Mouse (Mus musculus): ENCODE results near the gene Abcd2.

The Abcd2 gene

GRCm38 (mm10) chr15:91191412-91192222 lies at the start of gene Abcd2:
TSS of gene Abcd2 (minus strand) at chr15:91191799.
- in situ Hi-C loops (cut with MboI, MseI), result no loop called here

- in situ Hi-C loops (cut with MboI, MseI), result no loop called here
These were observed 49.2 kb upstream of the Abcd2 start for GRCm38 (mm10) chr15:91240683-91241335.

DNA sequence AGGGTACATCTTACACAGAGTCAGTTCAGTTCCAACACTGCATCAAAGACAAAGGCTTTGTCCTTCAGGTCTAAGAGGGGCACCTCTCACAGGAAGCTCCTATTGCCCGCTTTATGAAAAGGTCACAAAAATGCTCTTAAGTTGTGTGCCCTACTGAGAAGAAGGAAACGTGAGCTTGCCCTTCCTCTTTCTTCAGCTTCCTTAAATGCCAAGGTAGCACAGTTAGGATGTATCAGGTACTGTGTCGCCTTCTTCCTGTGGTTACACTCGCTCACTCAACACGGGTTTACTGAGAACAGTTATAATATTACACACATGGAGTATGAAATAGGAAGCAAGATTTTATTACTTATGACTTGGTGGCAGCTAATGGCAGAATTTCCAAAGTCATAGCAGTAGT lies 45.7 kb upstream of the Abcd2 start:
- in situ Hi-C loops (cut with MboI, MseI), result no loop called here

DNA sequence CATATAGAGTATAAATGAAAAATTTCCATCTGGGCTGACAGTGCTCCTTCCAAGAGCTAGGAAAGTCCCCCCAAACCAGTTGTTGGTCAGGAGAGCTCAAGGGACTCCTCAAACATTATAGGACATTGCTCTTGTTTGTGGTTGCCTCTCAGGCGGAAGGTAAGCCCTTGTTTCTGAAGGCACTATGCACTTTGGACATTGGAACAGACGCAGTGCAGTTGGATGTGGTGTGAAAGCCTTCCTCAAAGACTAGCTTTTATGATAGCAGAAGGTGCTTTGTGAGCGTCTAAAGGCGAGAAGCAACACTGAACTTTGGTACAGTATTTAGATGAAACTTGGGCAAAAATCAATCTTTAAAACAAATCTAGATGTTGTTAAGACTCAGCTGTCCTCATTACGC lies 14.9 kb upstream of the Abcd2 start:
- in situ Hi-C loops (cut with MboI, MseI), result no loop called here

- in situ Hi-C loops (cut with MboI, MseI), result no loop called here
These were observed 11.9 kb upstream of the Abcd2 start for GRCm38 (mm10) chr15:91203521-91203920.

DNA sequence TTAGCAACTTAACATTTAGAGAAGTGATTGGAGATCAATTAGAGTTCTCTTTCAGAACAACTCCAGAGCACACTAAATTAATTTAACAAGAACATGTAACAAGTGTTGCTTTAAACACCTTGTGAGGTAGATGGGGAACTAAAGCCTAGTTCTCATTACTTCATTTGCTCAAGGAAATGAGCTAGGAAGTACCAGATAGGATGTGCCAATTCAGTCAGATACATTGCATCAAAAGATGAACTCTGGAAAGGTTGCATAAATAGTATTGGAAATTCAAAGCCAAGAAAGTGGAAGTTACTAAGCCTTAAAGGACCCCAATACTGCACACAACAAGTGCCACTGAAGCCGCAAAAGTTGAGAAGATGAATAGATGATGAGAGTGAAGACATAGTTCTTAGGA lies 10.9 kb upstream of the Abcd2 start:
- in situ Hi-C loops (cut with MboI, MseI), result no loop called here

DNA sequence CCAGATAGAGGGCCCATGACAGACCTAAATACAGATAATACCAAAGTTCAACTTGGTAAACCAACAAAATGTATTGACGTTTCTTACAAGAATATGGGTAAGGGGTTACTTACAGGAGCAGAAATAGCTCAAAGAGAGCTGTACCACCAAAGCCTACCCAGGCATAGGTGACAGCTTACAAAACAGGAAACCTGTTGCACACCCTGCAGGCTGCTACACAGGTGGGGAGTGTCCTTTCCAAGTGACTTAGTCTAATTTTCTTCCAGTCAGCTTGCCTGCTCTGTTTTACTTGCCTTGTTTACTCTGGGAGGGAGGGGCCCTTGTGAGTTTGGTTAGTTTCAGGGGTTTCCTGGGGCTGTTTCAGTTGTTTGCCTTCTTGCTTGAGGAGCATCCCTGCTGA lies 9.2 kb upstream of the Abcd2 start:
- in situ Hi-C loops (cut with MboI, MseI), result no loop called here

DNA sequence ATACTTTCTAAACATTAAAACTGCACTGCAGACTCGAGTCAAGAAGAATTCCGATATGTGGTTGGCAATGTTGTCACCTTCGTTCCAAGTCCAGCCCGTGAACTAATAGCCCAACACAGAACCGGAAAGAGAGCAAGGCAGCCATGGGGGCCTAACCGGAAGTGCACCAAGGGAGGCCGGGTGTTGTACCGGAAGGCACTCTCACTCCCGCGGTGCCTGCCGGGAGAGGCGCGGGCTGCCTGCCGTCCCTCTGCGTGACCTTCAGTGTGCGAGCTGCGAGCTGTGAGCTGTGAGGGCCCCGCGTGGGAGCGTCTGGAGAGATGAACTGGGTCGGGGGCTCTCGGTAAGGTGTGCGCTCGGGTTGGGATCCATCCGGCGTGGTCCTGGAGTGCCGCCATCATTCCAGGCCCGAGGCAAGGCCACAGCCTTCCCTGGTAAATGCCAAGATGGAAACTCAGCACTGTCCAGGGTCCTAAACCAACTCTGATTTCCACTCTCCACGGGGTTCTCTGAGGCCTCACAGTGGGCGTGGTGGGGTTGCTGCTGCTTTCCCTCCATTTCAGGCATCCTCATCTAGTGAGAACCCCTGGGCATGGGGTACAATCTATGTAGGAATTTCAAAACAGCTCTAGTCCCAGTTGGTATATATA lies 7.8 kb upstream of the Abcd2 start, which contains the start of gene CN725425:
Gene CN725425, plus strand, starts transcription at position 239 of the 650 bp plus-strand sequence.
- in situ Hi-C loops (cut with MboI, MseI), result no loop called here

- in situ Hi-C loops (cut with MboI, MseI), result no loop called here
These were observed 612 bp upstream of the Abcd2 start for GRCm38 (mm10) chr15:91192223-91192598.

DNA sequence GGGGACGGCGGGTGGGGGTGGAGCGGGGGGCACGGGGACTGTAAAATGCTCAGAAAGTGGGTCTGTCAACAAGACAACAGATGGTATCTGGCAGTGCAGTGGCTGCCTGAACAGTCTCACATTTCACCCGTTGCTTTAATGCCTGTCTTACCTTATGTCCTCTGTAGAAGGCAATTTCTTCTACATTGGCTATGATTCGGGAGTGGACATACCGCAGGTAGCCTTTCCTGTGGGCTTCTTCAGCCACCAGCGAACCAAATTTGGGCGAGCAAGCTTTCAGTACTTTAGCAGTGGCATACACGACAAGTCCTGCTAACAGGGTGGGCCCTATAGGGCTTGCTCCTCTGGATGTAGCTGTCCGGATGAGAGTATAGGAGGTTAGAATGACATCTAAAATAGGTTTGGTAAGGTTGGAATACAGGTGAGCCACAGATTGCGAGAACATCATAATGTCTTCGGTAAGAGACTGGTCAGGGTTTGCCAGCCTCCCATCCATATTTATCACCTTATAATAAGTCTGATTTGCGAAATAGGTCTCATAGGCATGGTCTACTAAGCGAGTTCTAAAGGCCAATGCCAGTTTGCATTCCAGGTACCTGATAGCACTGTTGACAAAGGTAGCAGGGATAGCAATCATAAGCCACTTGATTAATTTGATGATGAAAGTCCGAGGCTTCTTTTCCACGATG lies 936 bp downstream of the Abcd2 start:
- in situ Hi-C loops (cut with MboI, MseI), result no loop called here

DNA sequence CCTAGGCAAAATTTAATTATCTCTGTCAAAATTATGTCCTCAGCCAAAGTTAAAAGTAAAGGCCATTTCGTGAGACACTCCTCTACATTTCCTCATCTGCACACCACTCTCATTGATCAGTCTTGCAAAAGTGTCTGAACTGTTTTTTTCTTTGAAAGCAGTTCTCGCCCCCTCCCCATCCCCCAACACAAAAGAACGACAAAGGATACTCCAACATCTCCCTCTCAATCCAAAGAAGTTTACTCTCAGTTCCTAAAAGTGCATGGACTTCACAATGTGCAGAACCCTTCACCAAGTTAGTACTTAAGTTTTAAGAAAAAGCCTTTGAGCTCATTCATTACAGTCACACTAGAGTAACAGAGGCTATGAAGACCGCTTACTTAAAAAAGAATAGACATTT lies 1.6 kb downstream of the Abcd2 start:
- in situ Hi-C loops (cut with MboI, MseI), result no loop called here

DNA sequence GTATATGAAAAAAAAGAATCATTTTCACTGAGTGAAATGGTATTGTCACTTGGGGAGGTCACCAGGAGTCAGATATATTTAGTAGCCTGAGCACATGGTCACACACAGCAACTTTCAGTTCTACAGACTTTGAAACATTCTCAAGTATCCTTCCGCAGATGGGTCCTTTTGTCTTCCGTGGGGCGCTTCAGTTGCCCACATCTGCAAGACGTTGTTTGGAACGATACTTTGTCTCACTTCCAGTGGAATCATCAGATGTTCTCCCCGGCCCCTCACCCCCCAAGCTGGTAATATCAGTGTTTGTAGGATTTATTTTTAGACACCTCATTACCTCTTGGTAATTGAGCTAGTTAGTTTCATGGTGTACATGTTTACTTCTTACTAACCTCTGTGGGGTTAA lies 5.2 kb downstream of the Abcd2 start:
- in situ Hi-C loops (cut with MboI, MseI), result no loop called here

DNA sequence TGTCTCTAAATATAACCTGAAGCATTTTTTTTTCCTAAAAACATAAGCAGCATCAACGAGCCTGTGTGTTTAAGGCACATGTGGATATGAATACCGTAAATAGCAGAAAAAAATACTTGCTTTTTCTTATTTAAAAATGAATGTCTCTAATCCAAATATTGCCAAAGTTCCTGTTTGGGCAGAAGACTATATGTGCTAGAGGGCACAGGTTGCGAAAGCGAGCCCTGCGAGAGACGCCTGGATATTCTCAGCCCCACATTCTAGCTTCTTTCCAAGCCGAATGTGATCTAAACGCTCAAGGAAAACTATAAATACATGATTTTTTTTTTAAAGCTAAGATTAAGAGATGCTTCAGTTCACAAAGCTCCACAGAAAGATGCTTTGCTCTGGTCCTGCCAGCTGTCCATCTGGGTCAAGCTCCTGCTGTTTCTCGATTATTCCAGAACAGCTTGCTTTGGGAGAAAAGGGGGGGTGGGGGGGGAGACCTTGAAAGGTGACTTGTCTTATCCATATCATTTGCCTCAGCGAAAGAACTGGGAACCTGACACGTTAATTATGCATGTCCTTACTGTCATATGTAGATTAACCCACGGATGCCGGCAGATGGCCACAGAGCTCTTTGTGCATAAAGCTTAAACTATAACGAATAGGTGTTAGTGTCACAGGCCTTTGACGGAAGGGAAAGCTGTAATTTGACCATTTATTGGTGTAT lies 11.5 kb downstream of the Abcd2 start:
- in situ Hi-C loops (cut with MboI, MseI), result no loop called here

GRCm38 (mm10) chr15:91178656-91179314 lies 12.8 kb downstream of the Abcd2 start:
- in situ Hi-C loops (cut with MboI, MseI), result no loop called here

- in situ Hi-C loops (cut with MboI, MseI), result no loop called here
These were observed 19.4 kb downstream of the Abcd2 start for GRCm38 (mm10) chr15:91172193-91172592.

DNA sequence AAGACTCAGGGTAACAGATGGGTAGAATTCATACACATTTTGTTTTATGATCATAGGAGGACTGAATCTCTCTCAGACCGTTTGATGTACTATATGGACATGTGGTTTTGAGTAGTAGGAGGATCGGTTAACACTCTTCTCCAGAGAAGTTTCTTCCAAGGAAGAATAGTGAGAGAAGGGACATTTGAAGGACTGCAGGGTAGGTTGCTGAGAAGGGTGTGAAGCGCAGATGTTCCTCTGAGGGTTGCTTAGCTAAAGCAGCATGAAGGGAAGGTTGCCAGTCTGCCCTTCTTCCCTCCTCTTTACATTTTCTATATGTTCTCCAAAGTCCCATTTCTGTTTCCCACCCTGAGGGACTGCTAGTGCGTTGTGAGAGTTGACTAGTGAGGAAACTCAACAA lies 20.3 kb downstream of the Abcd2 start:
- in situ Hi-C loops (cut with MboI, MseI), result no loop called here

GRCm38 (mm10) chr15:91170602-91171328 lies 20.8 kb downstream of the Abcd2 start:
- in situ Hi-C loops (cut with MboI, MseI), result no loop called here

- in situ Hi-C loops (cut with MboI, MseI), result no loop called here
These were observed 23.6 kb downstream of the Abcd2 start for GRCm38 (mm10) chr15:91167850-91168562.

- in situ Hi-C loops (cut with MboI, MseI), result no loop called here
These were observed 26.6 kb downstream of the Abcd2 start for GRCm38 (mm10) chr15:91165021-91165420.

DNA sequence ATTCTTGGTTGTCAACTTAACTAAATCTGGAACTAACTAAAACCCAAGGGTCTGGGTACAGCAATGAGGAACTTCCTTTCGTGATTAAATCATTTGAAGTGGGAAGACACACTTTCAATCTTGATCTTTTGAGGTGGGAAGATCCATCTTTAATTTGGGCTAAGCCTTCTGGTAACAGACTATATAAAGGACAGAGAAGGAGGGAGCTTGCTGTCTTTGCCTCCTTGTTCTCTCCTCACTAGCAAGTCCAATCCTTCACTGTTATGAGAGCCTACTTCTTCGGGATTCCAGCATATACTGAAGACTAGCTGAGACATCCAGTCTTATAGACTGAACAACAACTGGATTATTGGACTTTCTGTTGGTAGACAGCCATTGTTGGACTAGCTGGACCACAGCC lies 28.1 kb downstream of the Abcd2 start:
- in situ Hi-C loops (cut with MboI, MseI), result no loop called here

Measured in regulatory T cell (primary cell).